Mouse (Mus musculus) layer of hippocampus, adult 9-11 months (tissue): ENCODE data around the gene Hip1r.
"Not testable (repeated sequence)": the region's sequence is repeated elsewhere in the genome, so short reads cannot be mapped to it uniquely, and the experiment has no call there.

Source experiments
- DNase-seq: peaks from one replicate; pipeline ENCODE4 v3.0.0; 2022

Hip1r gene

GRCm38 (mm10) chr5:124041097-124041496 lies 67.7 kb downstream of the Hip1r start:
- no peak for DNase-seq

GRCm38 (mm10) chr5:124043212-124043978 lies 70.0 kb downstream of the Hip1r start:
- peak; percentile 93 for DNase-seq

- DNase-seq = no peak
Measured at GRCm38 (mm10) chr5:124043999-124044398, 70.6 kb downstream of the Hip1r start.

- no peak for DNase-seq
Measured at GRCm38 (mm10) chr5:124045453-124046010, 72.1 kb downstream of the Hip1r start.

- DNase-seq = no peak
Measured at GRCm38 (mm10) chr5:124046741-124047401, 73.4 kb downstream of the Hip1r start.

- no peak for DNase-seq
Measured at GRCm38 (mm10) chr5:124049249-124050045, 76.0 kb downstream of the Hip1r start.

- no peak for DNase-seq
Measured at GRCm38 (mm10) chr5:124050095-124051050, 76.9 kb downstream of the Hip1r start.

- no peak for DNase-seq
Measured at GRCm38 (mm10) chr5:124051899-124052491, 78.6 kb downstream of the Hip1r start.

GRCm38 (mm10) chr5:124052641-124053040 lies 79.2 kb downstream of the Hip1r start:
- DNase-seq = not testable (repeated sequence)
